Mouse (Mus musculus): ENCODE results near the gene Dcakd. TPM values are rescaled to one million over a fixed set of nuclear protein-coding genes. Genes with fewer than 3 reads are reported as not detected.

The Dcakd gene
- polyA plus RNA-seq (2012; ENCODE audit: insufficient read depth, insufficient read length, low replicate concordance, missing spikeins) = not detected in 2 replicates

DNA sequence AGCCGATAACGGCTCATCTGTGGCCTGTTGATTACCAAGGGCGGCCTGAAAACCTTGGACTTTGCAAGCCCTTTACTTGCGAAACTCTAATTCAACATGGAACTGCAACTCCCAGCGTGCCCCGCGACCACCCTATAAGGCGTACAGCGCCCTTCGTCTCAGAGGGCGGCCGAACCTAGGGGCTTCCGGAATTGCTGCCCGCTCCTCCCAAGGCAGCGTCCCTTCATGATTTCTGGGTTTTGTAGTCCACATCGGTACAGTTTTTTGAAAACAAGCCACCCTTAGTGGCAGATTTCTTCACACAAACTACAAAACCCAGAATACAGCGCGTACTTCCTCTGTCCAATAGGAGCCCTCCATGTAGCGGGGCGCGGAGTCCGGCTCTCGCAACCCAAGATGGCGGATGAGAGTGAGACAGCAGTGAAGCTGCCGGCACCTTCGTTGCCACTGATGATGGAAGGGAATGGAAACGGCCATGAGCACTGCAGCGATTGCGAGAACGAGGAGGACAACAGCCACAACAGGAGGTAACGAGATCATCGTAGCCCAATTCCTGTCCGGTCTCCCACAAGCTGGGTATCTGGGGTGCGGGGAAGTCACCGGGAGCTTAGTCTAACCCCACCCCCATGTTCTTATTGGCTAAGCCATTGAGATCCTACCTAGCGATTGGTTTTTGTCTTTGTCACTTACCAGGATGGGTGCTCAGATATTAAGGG, at the start of gene Dcakd, which contains the start of gene Nmt1:
Gene Dcakd (minus strand): TSS at position 158 of the 716 bp plus-strand sequence.
Gene Nmt1 (plus strand): TSS at position 15 of the 716 bp plus-strand sequence.
- WGBS = under 1% methylated on average over 36 of the region's 36 CpGs
- peak within 1 kb of the TSS; percentile 88 for H3K27ac ChIP-seq (ENCODE audit: insufficient read depth, low read depth, low read length)

GRCm38 (mm10) chr11:103076581-103076980, 48.4 kb upstream of the Dcakd start:
- TF ChIP-seq POLR2A (IDR thresholded peaks at IDR 0.05; ENCODE audit: insufficient read depth, low read depth, low read length) (no peak), CTCF (IDR thresholded peaks at IDR 0.05; ENCODE audit: insufficient read depth, low read depth, low read length) (no peak)
- H3K4me1 ChIP-seq (ENCODE audit: control insufficient read depth, insufficient read depth, low read length) = peaks cover 17% of the 10 kb centered on the region
- 86% methylated on average over 8 of the region's 8 CpGs for WGBS
- no peak overlapping the region for H3K4me3 ChIP-seq (ENCODE audit: insufficient read depth, low read depth, low read length)
- no peak overlapping the region for H3K27ac ChIP-seq (ENCODE audit: insufficient read depth, low read depth, low read length)

More for the DNA sequence above, at the start of gene Dcakd, which contains the start of gene Nmt1:
- peak within 1 kb of the TSS; percentile 75 for H3K4me3 ChIP-seq (ENCODE audit: insufficient read depth, low read depth, low read length)
- TF ChIP-seq POLR2A (IDR thresholded peaks at IDR 0.05; ENCODE audit: insufficient read depth, low read depth, low read length) (peak; percentile 54; the same call in 1 of the 2 replicates), CTCF (IDR thresholded peaks at IDR 0.05; ENCODE audit: insufficient read depth, low read depth, low read length) (no peak)
- peaks cover 16% of the 10 kb centered on the region for H3K4me1 ChIP-seq (ENCODE audit: control insufficient read depth, insufficient read depth, low read length)

- peaks cover 21% of the 10 kb centered on the region for H3K4me1 ChIP-seq (ENCODE audit: control insufficient read depth, insufficient read depth, low read length)
- TF ChIP-seq CTCF (IDR thresholded peaks at IDR 0.05; ENCODE audit: insufficient read depth, low read depth, low read length) (no peak), POLR2A (IDR thresholded peaks at IDR 0.05; ENCODE audit: insufficient read depth, low read depth, low read length) (no peak)
- no peak overlapping the region for H3K4me3 ChIP-seq (ENCODE audit: insufficient read depth, low read depth, low read length)
- H3K27ac ChIP-seq (ENCODE audit: insufficient read depth, low read depth, low read length) = no peak overlapping the region
- 90% methylated on average over 7 of the region's 7 CpGs for WGBS
Measured at GRCm38 (mm10) chr11:103076010-103076409, 47.9 kb upstream of the Dcakd start.

DNA sequence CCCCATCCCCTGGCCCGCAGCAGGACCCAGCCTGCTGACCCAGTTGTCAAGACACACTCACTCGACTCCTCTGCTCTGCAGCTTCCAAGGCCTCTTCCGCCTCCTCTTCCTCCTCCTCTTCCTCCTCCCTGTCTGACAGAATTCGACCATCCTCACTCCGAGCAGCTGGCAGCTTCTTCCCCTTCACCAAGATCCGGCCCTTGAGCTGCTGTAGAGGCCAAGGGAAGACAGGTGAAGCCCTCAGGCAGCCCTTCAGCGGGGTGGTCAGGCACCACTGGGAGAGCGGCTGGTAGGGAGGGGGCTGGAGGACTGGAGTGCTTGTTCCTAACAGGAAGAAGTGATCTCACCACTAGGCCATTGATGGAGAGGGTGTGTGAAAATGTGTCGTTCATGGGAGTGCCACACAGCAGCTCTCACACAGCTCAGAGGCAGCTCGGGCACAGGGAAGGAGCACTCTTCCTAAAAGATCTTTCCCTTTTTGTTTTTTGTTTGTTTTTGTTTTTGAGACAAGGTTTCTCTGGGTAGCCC, 46.7 kb upstream of the Dcakd start:
- Histone ChIP-seq H3K4me1 (ENCODE audit: control insufficient read depth, insufficient read depth, low read length) (peaks cover 11% of the 10 kb centered on the region), H3K4me3 (ENCODE audit: insufficient read depth, low read depth, low read length) (no peak overlapping the region), H3K27ac (ENCODE audit: insufficient read depth, low read depth, low read length) (no peak overlapping the region)
- TF ChIP-seq POLR2A (IDR thresholded peaks at IDR 0.05; ENCODE audit: insufficient read depth, low read depth, low read length) (no peak), CTCF (IDR thresholded peaks at IDR 0.05; ENCODE audit: insufficient read depth, low read depth, low read length) (no peak)
- 32% methylated on average over 10 of the region's 10 CpGs for WGBS

DNA sequence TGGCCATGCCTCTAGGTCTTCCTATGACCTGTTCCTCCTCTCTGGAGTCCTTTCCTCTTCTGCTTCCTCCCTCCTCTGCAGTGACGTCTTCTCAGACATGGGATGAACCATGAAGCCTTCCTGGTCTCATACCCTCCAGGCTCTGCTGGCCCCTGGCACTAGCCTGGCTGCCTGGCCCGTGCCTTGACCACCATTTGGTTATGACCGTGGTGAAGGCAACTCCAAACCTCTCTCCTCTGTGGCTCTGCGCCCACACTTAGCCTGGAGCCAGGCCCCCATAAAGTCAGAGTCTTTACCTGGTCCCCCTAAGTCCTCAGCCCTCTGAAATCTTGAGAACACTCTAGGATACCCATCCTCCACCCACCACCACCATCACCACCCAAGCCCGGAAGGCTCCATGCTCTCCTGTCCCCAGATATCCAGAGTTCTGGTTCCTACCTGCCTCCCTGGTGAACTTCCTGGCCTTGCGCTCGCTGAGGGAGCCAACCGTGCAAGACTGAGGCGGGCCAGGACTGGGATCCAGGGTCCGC, 46.1 kb upstream of the Dcakd start:
- H3K4me3 ChIP-seq (ENCODE audit: insufficient read depth, low read depth, low read length) = no peak overlapping the region
- 77% methylated on average over 10 of the region's 10 CpGs for WGBS
- peaks cover 11% of the 10 kb centered on the region for H3K4me1 ChIP-seq (ENCODE audit: control insufficient read depth, insufficient read depth, low read length)
- TF ChIP-seq POLR2A (IDR thresholded peaks at IDR 0.05; ENCODE audit: insufficient read depth, low read depth, low read length) (no peak), CTCF (IDR thresholded peaks at IDR 0.05; ENCODE audit: insufficient read depth, low read depth, low read length) (no peak)
- H3K27ac ChIP-seq (ENCODE audit: insufficient read depth, low read depth, low read length) = no peak overlapping the region

- no peak overlapping the region for H3K27ac ChIP-seq (ENCODE audit: insufficient read depth, low read depth, low read length)
- 80% methylated on average over 7 of the region's 7 CpGs for WGBS
- H3K4me1 ChIP-seq (ENCODE audit: control insufficient read depth, insufficient read depth, low read length) = peaks cover 11% of the 10 kb centered on the region
- H3K4me3 ChIP-seq (ENCODE audit: insufficient read depth, low read depth, low read length) = no peak overlapping the region
- TF ChIP-seq POLR2A (IDR thresholded peaks at IDR 0.05; ENCODE audit: insufficient read depth, low read depth, low read length) = no peak
- TF ChIP-seq CTCF (IDR thresholded peaks at IDR 0.05; ENCODE audit: insufficient read depth, low read depth, low read length) = no peak
Measured at GRCm38 (mm10) chr11:103073671-103074070, 45.5 kb upstream of the Dcakd start.

DNA sequence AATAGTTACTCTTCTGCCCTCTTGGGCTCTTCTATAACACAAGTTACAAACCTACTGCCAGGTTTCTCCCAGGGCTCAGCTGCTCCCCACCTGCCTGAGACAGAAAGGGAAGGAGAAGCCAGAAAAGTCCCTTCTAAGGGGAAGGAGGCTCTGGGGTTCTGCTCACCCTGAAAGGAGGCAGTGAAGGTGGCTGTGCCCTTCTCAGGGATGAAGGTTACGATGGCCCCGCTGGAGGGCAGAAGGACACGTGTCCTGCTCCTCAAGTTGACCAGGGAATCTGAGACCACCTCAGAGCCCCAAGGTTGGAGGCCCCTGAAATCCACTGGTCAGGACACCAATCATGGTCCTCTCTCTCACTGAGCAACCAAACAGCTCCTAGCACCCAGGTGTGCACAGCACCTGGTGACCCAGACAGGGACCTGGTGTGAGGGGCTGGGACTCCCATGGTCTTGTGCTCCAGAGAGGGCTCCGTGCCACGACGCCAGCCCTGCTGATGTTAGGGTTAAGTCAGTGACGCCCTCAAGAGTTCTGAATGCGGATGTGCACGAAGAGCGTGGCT, 42.3 kb upstream of the Dcakd start:
- H3K27ac ChIP-seq (ENCODE audit: insufficient read depth, low read depth, low read length) = no peak overlapping the region
- TF ChIP-seq POLR2A (IDR thresholded peaks at IDR 0.05; ENCODE audit: insufficient read depth, low read depth, low read length) = no peak
- no peak for TF ChIP-seq CTCF (IDR thresholded peaks at IDR 0.05; ENCODE audit: insufficient read depth, low read depth, low read length)
- 96% methylated on average over 10 of the region's 10 CpGs for WGBS
- H3K4me1 ChIP-seq (ENCODE audit: control insufficient read depth, insufficient read depth, low read length) = peaks cover 11% of the 10 kb centered on the region
- no peak overlapping the region for H3K4me3 ChIP-seq (ENCODE audit: insufficient read depth, low read depth, low read length)

- 97% methylated on average over 2 of the region's 2 CpGs for WGBS
- H3K27ac ChIP-seq (ENCODE audit: insufficient read depth, low read depth, low read length) = no peak overlapping the region
- no peak for TF ChIP-seq POLR2A (IDR thresholded peaks at IDR 0.05; ENCODE audit: insufficient read depth, low read depth, low read length)
- no peak for TF ChIP-seq CTCF (IDR thresholded peaks at IDR 0.05; ENCODE audit: insufficient read depth, low read depth, low read length)
- no peak overlapping the region for H3K4me3 ChIP-seq (ENCODE audit: insufficient read depth, low read depth, low read length)
- peaks cover 9% of the 10 kb centered on the region for H3K4me1 ChIP-seq (ENCODE audit: control insufficient read depth, insufficient read depth, low read length)
Measured at GRCm38 (mm10) chr11:103069731-103070130, 41.6 kb upstream of the Dcakd start.

GRCm38 (mm10) chr11:103068884-103069283, 40.8 kb upstream of the Dcakd start:
- 90% methylated on average over 11 of the region's 11 CpGs for WGBS
- H3K4me3 ChIP-seq (ENCODE audit: insufficient read depth, low read depth, low read length) = no peak overlapping the region
- no peak for TF ChIP-seq CTCF (IDR thresholded peaks at IDR 0.05; ENCODE audit: insufficient read depth, low read depth, low read length)
- no peak for TF ChIP-seq POLR2A (IDR thresholded peaks at IDR 0.05; ENCODE audit: insufficient read depth, low read depth, low read length)

More at GRCm38 (mm10) chr11:103068884-103069283, 40.8 kb upstream of the Dcakd start:
- Histone ChIP-seq H3K4me1 (ENCODE audit: control insufficient read depth, insufficient read depth, low read length) (0 out of 2 replicates have a peak, but pooled peaks cover 4% of the 10 kb centered on the region), H3K27ac (ENCODE audit: insufficient read depth, low read depth, low read length) (no peak overlapping the region)

Measured in olfactory bulb, adult 2 months (tissue).